In the genomic region with DNA sequence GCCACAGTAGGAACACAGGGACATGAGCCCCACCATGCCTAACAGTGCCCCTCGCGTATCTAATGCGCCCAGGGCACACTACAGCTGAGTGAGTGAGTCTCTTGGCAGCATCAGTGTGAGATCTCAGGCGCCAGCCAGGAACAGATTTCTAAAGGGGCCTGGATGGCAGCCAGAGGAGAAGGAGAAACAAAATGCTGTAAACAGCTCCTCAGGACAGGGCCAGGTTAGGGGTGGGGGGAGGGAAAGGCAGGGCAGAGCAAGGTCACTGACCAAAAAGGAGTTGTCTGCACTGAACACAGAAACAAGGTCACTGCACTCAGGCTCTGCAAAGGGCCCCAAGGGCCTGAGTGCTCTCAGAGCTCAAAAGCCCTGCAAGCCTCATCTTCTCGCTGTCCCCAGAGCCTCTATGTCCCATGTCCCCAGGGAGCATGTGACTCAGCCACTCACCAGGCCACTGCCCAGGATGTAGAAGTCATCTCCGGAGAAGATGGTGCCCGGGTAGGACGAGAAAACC, we compare ENCODE assay signal across 9 mouse cellular contexts. TPM values are rescaled to one million over a fixed set of nuclear protein-coding genes. Genes with fewer than 3 reads are reported as not detected.
DNase-seq lines count a peak whose midpoint lies in the region; ATAC-seq lines count a peak whose summit lies in the region.
"Had no signal": no experiment of that assay in that cellular context is flagged by ENCODE, and none has a peak within 500 bp of the region (broad histone marks: within the 10 kb centered on the region; RNA-seq: fewer than 3 reads in every experiment).

No protein-coding gene starts in this region.

- no peak overlapping the region for H3K4me3 ChIP-seq in limb, embryonic 12.5 days (replicated peaks)
- H3K4me3 ChIP-seq in limb, embryonic 10.5 days: no peak overlapping the region

- WGBS in limb, embryonic 12.5 days: 85% methylated on average over 8 of the region's 8 CpGs
- WGBS in limb, embryonic 10.5 days: 91% methylated on average over 8 of the region's 8 CpGs

- H3K27ac ChIP-seq in limb, embryonic 12.5 days: no peak overlapping the region
- no peak overlapping the region for H3K27ac ChIP-seq in limb, embryonic 10.5 days
- H3K27ac ChIP-seq: kidney, postnatal 0 days had no signal

- H3K4me2 ChIP-seq in limb, embryonic 12.5 days: no peak overlapping the region

- ATAC-seq in limb, embryonic 12.5 days (ENCODE audit: insufficient number of reproducible peaks, insufficient read depth, low FRiP score, low TSS enrichment, low read depth): no peak

- H3K4me1 ChIP-seq in limb, embryonic 12.5 days (replicated peaks): no peaks in the 10 kb centered on the region
- no peaks in the 10 kb centered on the region for H3K4me1 ChIP-seq in limb, embryonic 10.5 days

- 0 out of 2 replicates have a peak overlapping the region, but pooled peaks have one; percentile 4 for H3K9ac ChIP-seq in limb, embryonic 12.5 days (replicated peaks)

- no peaks in the 10 kb centered on the region for H3K27me3 ChIP-seq in limb, embryonic 12.5 days
- no peaks in the 10 kb centered on the region for H3K27me3 ChIP-seq in limb, embryonic 10.5 days (ENCODE audit: low read depth, poor library complexity, severe bottlenecking)

- H3K36me3 ChIP-seq in limb, embryonic 12.5 days: peaks cover 81% of the 10 kb centered on the region
- peaks cover 76% of the 10 kb centered on the region for H3K36me3 ChIP-seq in limb, embryonic 10.5 days

- H3K9me3 ChIP-seq in limb, embryonic 12.5 days: no peaks in the 10 kb centered on the region
- H3K9me3 ChIP-seq in limb, embryonic 10.5 days (replicated peaks): no peaks in the 10 kb centered on the region

- DNase-seq in adrenal gland, adult (ENCODE audit: inconsistent age in 2 of 2, low spot score in 1 of 2): peak; percentile 52 to 84
- DNase-seq in adrenal gland, adult 18-20 months (ENCODE audit: low spot score in 2 of 2): no peak
- DNase-seq in limb, embryonic 10.5 days (ENCODE audit: low spot score): no peak
- peak; percentile 67 to 68 for DNase-seq in cerebellum, adult 18-20 months
- DNase-seq in heart, postnatal 4 days: peak; percentile 46
- DNase-seq in spleen, adult 12 weeks (ENCODE audit: low spot score): no peak
- no peak for DNase-seq in urinary bladder, adult 2 months (ENCODE audit: low spot score)

RNA-seq across cellular contexts. Expression of gene Plbd2, which starts 12.7 kb away (rescaled TPM):
- total RNA-seq in adrenal gland, adult 18-20 months (2021): 10 to 100 TPM; 76.9 to 90.1 TPM
- polyA plus RNA-seq in limb, embryonic 12.5 days (2016; fragmentation: Nextera tagmentation; extraction: Ambion mirVana): 46.0 and 46.3 TPM in 2 replicates
- polyA plus RNA-seq in limb, embryonic 10.5 days (2016; fragmentation: Nextera tagmentation; extraction: Ambion mirVana): 41.3 and 43.1 TPM in 2 replicates
- 10 to 100 TPM; 38.0 to 38.3 TPM for total RNA-seq in heart, postnatal 4 days (2021)
- polyA plus RNA-seq in urinary bladder, adult 2 months (2012; rRNA removed): 29.2 and 38.3 TPM in 2 replicates

RNA-seq across cellular contexts. Expression of gene Sds, which starts 14.4 kb away (rescaled TPM):
- total RNA-seq in adrenal gland, adult 18-20 months (2021): not detected
- not detected in 2 replicates for polyA plus RNA-seq in limb, embryonic 12.5 days (2016; fragmentation: Nextera tagmentation; extraction: Ambion mirVana)
- not detected in 2 replicates for polyA plus RNA-seq in limb, embryonic 10.5 days (2016; fragmentation: Nextera tagmentation; extraction: Ambion mirVana)
- not detected for total RNA-seq in heart, postnatal 4 days (2021)
- not detected in 2 replicates for polyA plus RNA-seq in urinary bladder, adult 2 months (2012; rRNA removed)
- polyA plus RNA-seq: kidney, postnatal 0 days had no signal

RNA-seq across cellular contexts. Expression of gene Sdsl, which starts 18.1 kb away (rescaled TPM):
- 10 to 100 TPM; 55.6 to 78.2 TPM for total RNA-seq in adrenal gland, adult 18-20 months (2021)
- 3.6 and 4.2 TPM in 2 replicates for polyA plus RNA-seq in limb, embryonic 12.5 days (2016; fragmentation: Nextera tagmentation; extraction: Ambion mirVana)
- polyA plus RNA-seq in limb, embryonic 10.5 days (2016; fragmentation: Nextera tagmentation; extraction: Ambion mirVana): 5.2 and 5.6 TPM in 2 replicates
- 10 to 100 TPM; 12.2 to 12.4 TPM for total RNA-seq in heart, postnatal 4 days (2021)
- polyA plus RNA-seq in urinary bladder, adult 2 months (2012; rRNA removed): 7.4 and 8.4 TPM in 2 replicates

RNA-seq across cellular contexts. Expression of gene Slc8b1, which starts 20.2 kb away (rescaled TPM):
- 10 to 100 TPM; 26.4 to 31.7 TPM for total RNA-seq in adrenal gland, adult 18-20 months (2021)
- 6.1 and 6.2 TPM in 2 replicates for polyA plus RNA-seq in limb, embryonic 12.5 days (2016; fragmentation: Nextera tagmentation; extraction: Ambion mirVana)
- 3.7 and 4.4 TPM in 2 replicates for polyA plus RNA-seq in limb, embryonic 10.5 days (2016; fragmentation: Nextera tagmentation; extraction: Ambion mirVana)
- 1 to 10 TPM; 8.7 to 9.3 TPM for total RNA-seq in heart, postnatal 4 days (2021)
- 28.8 and 30.9 TPM in 2 replicates for polyA plus RNA-seq in urinary bladder, adult 2 months (2012; rRNA removed)

RNA-seq across cellular contexts. Expression of gene Lhx5, which starts 59.2 kb away (rescaled TPM):
- not detected for total RNA-seq in adrenal gland, adult 18-20 months (2021)
- not detected in 2 replicates for polyA plus RNA-seq in limb, embryonic 12.5 days (2016; fragmentation: Nextera tagmentation; extraction: Ambion mirVana)
- not detected in 2 replicates for polyA plus RNA-seq in limb, embryonic 10.5 days (2016; fragmentation: Nextera tagmentation; extraction: Ambion mirVana)
- not detected for total RNA-seq in heart, postnatal 4 days (2021)
- not detected in 2 replicates for polyA plus RNA-seq in urinary bladder, adult 2 months (2012; rRNA removed)
- polyA plus RNA-seq: kidney, postnatal 0 days had no signal

Comparison
In these comparisons a context has a peak if more than half of its experiments do, and no peak if none do; other contexts are left out.
1. DNase-seq: peak in adrenal gland, adult (2 of 2), cerebellum, adult 18-20 months (2 of 2) and heart, postnatal 4 days (single experiment); none in adrenal gland, adult 18-20 months (0 of 2), limb, embryonic 10.5 days (single experiment), spleen, adult 12 weeks (single experiment) and urinary bladder, adult 2 months (single experiment).